Mouse (Mus musculus) brain, embryonic 14.5 days (tissue): ENCODE measurements at regions not wholly inside any gene's neighbourhood (a gene's known extent, or its start where the extent isn't known, plus 50 kb on each side); places are given as distances from the start of the nearest gene placed in this dataset.

Experiments
- CTCF ChIP-seq: fragments of 200-500 bp; IDR thresholded peaks from 2 replicates; pipeline ENCODE4 v1.5.1; 2012; ENCODE audit warnings: inconsistent platforms, mild to moderate bottlenecking, moderate library complexity, borderline replicate concordance; ENCODE audit not compliant: insufficient read depth, insufficient read length; ENCODE audit errors: extremely low read depth
- POLR2A ChIP-seq: fragments of 200-500 bp; IDR thresholded peaks from 2 replicates; pipeline ENCODE4 v1.6.1; 2012; ENCODE audit warnings: mild to moderate bottlenecking, inconsistent platforms, borderline replicate concordance; ENCODE audit not compliant: poor library complexity, insufficient read depth, insufficient read length, severe bottlenecking; ENCODE audit errors: extremely low read depth

DNA sequence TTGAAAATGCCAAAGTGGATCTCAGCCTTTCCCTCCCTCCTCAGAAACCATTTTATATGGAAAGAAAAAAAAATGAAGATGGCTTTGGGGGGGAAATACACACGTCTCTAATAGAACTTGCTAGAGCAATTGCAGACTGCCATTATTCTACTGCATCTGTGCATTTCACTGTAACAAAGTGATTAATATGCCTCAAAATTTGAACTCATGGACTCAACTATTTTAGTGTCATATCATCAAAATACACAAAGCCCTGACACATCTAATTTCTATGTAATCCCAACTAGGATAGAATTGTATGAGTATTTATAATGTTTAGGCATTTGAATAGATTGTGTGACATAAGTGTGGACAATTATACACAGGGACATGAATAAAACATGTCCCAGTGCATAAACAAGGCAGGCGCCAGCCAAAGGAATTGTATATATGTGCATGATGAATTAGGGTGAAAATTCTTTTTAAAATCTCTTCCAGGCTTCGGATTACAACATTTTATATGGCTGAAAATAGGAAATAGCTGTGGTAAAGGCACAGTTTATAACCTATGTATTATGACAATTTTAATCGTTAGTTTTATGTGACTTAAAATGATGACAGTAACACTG lies 115.4 kb upstream of the Fam92a start:
- TF ChIP-seq CTCF (no peak), POLR2A (no peak)
